Mouse (Mus musculus) heart, postnatal 0 days (tissue): Measurements from ENCODE around the gene Nat8l.

Experiments
- CTCF ChIP-seq: IDR thresholded peaks from 2 replicates; pipeline ENCODE4 v1.5.1; 2016; ENCODE audit warnings: antibody characterized with exemption, control low read depth, low read depth
- EP300 ChIP-seq: IDR thresholded peaks from 2 replicates; pipeline ENCODE4 v1.6.1; 2016; ENCODE audit warnings: antibody characterized with exemption, low read depth

GRCm38 (mm10) chr5:33976267-33976666 is 19.5 kb upstream of the Nat8l start:
- TF ChIP-seq CTCF (no peak), EP300 (no peak)
